Mouse (Mus musculus) cerebellum, postnatal 25 days (tissue): ENCODE data around the gene Wfdc3.

Experiments
- DNase-seq, 2 experiments: peaks; one replicate each; pipeline ENCODE4 v3.0.0; 2021; ENCODE audit warnings: mixed read lengths in 2 of 2

Wfdc3 gene

GRCm38 (mm10) chr2:164773989-164774364 lies 28.2 kb upstream of the Wfdc3 start:
- DNase-seq = no peak

DNA sequence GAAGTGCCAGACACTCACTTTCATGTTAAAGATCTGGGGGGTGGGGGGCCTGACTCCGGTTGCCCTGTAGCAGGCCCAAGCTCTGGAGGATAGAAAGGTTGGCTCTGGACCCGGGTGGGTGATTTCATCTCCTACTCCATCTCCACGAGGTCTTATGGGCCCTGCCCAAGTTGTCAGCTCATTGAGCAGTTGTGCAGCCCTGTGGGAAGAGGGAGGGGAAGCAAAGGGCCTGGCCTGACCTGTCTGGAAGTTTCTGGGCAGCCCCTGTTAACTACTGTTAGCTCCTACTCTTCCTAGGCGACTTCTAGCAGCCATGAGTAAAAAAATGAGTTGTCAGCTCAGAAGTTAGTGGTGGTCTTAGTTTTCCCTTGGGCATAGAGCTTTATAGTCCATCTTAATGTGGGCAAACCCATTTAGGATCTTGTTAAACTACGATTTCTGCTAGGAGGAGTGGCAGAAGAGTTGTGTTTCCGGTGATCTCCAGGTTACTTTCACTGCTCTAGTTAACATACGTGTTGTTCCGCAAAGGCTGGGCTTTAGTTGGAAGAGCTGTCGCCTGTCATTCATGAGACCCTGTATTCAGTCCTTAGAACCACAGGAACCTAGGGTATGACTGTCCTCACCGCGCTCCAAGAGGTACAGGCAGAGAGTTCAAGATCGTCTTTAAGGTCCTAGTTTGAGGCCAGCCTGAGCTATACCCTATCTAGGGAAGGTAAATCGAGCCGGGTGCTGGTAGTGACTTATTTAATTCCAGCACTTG lies 27.7 kb upstream of the Wfdc3 start:
- no peak for DNase-seq

- no peak for DNase-seq
Measured at GRCm38 (mm10) chr2:164771123-164771522, 25.4 kb upstream of the Wfdc3 start.

DNA sequence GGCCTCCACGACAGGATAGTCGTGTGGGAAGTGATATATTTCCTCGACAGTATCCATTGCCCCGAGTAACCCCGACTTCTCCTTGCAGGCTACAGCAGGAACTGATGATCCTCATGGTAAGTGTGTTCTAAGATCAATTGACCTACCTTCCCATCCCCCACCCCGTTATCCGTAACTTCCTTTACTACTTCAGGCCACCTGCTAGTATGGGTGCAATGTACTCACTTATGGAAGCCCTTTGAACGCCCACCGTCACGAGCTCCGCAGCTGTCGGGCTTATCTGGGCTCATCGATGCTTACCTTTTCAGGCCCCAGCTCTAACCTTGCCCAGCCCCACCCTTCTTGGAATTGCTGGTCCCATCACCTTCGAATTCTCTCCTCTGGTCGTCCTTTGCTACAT lies 24.5 kb upstream of the Wfdc3 start:
- DNase-seq = no peak

GRCm38 (mm10) chr2:164769258-164770037 lies 23.7 kb upstream of the Wfdc3 start, which contains the start of gene Ube2c:
Gene Ube2c, plus strand, starts transcription at chr2:164769898.
- peak; percentile 97 to 98 for DNase-seq

DNA sequence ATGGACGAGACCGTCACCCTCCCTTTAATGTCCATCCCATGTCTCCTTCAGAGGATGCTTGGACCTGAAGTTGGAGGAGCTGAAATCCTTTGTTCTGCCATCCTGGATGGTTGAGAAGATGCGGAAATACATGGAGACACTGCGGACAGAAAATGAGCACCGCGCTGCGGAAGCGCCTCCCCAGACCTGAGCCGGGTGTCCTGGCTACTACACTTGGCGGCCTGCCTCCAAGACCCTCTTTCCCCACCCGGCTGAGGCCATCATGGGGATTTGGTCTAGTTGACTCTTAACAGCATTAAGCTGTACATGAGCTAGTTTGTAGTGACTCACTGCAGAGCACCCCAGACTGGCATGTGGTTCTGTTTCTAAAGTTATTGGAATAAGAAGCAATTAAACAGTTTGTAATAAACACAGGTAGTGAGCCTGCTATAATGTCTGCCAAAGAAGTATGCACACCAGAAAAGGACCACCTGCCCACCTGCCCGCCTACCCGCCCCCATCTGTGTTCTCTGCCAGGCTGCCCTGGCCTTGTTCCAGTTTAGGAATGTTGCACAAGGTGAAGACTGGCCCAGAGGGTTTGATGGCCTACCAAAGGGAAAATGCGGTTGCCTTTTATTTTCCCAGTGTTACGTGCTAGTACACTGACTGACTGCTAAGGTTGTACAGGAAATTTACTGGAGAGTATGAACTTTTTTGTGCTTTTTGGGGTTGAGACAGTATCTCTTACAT lies 22.2 kb upstream of the Wfdc3 start:
- DNase-seq = peak in 1 of 2 experiments; percentile 47

GRCm38 (mm10) chr2:164765841-164766240 lies 20.1 kb upstream of the Wfdc3 start:
- DNase-seq = no peak

GRCm38 (mm10) chr2:164762593-164762992 lies 16.9 kb upstream of the Wfdc3 start:
- no peak for DNase-seq

- DNase-seq = no peak
Measured at GRCm38 (mm10) chr2:164761971-164762370, 16.2 kb upstream of the Wfdc3 start.

- DNase-seq = peak in 1 of 2 experiments; percentile 44
Measured at GRCm38 (mm10) chr2:164761502-164761901, 15.8 kb upstream of the Wfdc3 start.

DNA sequence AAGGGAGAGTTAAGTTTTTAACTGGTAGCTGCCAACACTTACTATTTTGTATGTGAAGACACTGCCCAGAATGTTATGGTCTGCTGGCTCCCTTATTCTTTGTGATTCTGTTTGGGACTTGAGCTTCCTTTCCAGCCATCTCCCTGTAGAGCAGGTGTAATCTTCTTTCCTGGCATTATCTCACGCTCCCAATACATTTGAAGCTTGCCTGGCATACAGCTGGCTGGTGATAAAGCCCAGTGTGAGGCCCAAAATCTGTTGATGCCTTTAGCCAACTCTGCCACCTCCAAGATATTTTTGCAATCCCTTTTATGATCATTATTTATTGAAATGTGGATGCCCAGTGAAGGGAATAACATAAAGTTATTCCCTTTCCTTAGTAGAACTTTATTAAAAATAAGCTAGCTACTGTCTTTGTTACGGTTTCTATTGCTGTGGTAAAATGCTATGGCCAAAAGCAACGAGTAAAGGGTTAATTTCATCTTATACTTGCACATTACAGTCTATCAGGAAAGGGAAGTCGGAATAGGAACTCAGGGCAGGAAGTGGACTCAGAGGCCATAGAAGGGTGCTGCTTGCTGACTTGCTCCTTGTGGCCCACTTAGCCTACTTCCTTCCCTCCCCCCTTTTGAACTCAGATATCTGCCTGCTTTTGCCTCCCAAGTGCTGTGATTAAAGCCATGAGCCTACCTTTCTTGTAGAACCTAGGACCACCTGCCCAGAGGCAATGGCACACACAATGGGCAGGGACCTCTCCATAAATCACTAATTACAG lies 14.5 kb upstream of the Wfdc3 start:
- DNase-seq = no peak

GRCm38 (mm10) chr2:164758692-164759091 lies 13.0 kb upstream of the Wfdc3 start:
- no peak for DNase-seq

DNA sequence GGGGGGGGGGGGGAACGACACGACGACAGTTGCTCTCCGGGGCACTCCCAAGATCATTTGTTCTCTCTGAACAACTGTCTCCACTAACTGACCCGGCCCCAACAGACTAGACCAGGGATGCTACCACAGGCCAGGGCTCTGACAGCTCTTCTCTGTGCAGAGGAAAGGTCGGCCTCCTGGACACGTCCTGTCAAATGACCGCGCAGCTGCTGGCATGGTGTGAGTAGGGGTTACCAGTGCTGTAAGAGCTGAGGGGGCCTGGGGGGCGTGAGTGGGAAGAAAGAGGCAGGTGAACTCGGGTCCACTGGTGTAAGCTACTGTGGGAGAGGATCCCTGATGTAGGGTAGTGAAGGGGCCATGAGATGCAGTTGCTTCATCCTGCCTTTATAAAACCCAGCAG lies 12.1 kb upstream of the Wfdc3 start:
- no peak for DNase-seq

- DNase-seq = no peak
Measured at GRCm38 (mm10) chr2:164754800-164755199, 9.1 kb upstream of the Wfdc3 start.

GRCm38 (mm10) chr2:164754105-164754504 lies 8.4 kb upstream of the Wfdc3 start:
- no peak for DNase-seq

DNA sequence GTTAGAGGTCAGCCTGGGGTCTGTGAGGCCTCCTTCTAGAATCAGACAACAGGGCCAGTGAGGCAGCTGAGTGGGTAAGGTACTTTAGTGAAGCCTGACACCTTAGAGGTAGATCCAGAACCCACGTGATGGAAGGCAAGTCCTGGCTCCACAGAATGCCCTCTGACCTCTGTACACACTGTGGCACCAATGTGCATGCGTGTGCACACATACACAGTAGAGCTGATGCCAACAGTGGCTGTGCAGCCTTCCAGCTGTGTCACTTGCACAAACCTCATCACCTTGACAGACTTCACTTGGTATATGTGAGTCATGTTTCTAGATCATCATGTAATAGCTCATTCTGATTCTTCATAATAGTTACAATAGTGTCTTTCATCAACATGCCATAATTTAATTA lies 6.7 kb upstream of the Wfdc3 start:
- DNase-seq = no peak

GRCm38 (mm10) chr2:164748991-164749390 lies 3.3 kb upstream of the Wfdc3 start:
- DNase-seq = no peak

DNA sequence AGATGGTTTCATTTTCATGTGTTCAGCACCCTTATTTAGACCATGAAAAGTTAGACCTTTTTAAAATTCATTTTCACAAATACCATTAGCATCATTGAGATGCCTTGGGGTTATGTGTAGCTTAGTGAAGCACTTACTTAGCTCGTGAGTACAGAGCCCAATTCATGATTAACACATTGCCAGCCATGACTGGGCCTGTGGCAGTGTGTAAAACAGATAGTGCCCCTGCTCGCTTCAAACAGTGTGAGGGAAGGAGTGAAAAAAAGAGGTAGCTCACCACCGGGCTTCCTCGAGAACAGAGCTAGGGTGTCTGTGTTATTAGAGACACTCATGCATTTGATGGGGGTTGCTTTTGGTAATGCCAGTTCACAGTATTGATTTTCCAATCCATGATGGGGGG lies 2.5 kb upstream of the Wfdc3 start:
- DNase-seq = no peak

GRCm38 (mm10) chr2:164746693-164747092 lies 962 bp upstream of the Wfdc3 start:
- no peak for DNase-seq

DNA sequence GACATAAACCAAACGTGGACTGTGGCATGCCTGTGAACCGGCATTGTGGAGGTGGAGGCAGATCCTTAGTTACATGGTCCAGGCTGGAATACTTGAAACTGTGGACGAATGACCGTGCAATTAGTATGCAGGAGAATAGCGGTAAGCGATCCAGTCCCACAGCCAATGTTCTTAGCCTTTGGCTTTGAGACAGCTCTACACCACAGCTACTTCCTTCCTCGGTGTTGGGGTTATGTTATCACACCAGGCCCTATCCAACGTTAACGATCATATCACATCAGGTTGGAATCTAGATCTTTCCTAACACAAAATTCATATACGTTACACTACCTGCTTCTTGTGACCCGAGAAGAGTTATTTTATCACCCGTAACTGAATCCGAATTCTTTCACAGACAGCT lies 744 bp downstream of the Wfdc3 start:
- DNase-seq = no peak

GRCm38 (mm10) chr2:164739876-164740275 lies 5.9 kb downstream of the Wfdc3 start:
- no peak for DNase-seq

DNA sequence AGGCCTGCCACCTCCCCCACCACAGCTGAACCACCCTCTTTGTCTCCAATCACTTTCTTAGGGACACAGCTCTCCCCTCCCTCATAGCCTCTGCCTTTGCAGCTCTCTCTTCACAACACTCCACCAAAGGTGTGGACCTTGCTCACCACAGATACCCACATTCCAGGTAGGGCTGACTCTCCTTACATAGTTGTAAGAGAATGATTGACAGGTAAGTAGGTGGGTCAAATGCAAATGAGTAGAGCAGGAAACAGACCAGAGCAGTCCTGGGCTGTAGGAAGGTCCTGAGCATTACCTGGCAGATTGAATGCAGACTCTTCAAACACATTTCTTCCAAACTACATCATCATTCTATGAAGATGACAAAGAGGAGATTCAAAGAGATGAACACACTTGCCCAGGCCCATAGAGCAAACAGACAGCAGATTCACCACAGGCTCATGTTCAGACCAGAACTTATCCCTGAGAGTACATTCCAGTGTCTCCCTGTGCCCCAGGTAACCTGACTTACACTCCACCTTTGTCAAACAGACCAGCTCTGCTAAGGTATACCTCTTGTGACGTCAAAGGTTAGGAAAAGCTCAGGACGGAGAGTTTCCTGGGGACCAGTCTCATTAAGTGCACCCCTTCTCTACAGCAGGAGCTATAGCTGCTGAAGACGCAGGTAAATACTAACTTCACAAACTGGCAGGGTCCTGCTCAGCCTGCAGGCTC lies 8.2 kb downstream of the Wfdc3 start:
- DNase-seq = no peak
